Mouse (Mus musculus): ENCODE measurements around the gene Rcvrn. TPM values are rescaled to one million over a fixed set of nuclear protein-coding genes. Genes with fewer than 3 reads are reported as not detected.
A peak's percentile ranks its signal among the peaks of the same experiment; 100 is the strongest.

Gene Rcvrn
- polyA plus RNA-seq, 1 experiment, result 0.22 TPM

GRCm38 (mm10) chr11:67655236-67655959 lies 39.7 kb upstream of the Rcvrn start:
- H3K4me3 ChIP-seq (replicated peaks; ENCODE audit: extremely low read depth, low read depth, low read length), result no peak overlapping the region
- no peak for DNase-seq
- no peak for TF ChIP-seq CTCF (IDR thresholded peaks at IDR 0.05; ENCODE audit: insufficient read depth, low read length)
- no peak for TF ChIP-seq POLR2A (IDR thresholded peaks at IDR 0.05; ENCODE audit: borderline replicate concordance, extremely low read depth, low read depth, low read length)
- no peaks in the 10 kb centered on the region for H3K4me1 ChIP-seq (ENCODE audit: control insufficient read depth, insufficient read depth, low read length)
- 71% methylated on average over 17 of the region's 17 CpGs for WGBS

- Histone ChIP-seq H3K4me1 (ENCODE audit: control insufficient read depth, insufficient read depth, low read length) (no peaks in the 10 kb centered on the region), H3K4me3 (replicated peaks; ENCODE audit: extremely low read depth, low read depth, low read length) (no peak overlapping the region)
- 75% methylated on average over 7 of the region's 7 CpGs for WGBS
- TF ChIP-seq CTCF (IDR thresholded peaks at IDR 0.05; ENCODE audit: insufficient read depth, low read length), result no peak
- no peak for TF ChIP-seq POLR2A (IDR thresholded peaks at IDR 0.05; ENCODE audit: borderline replicate concordance, extremely low read depth, low read depth, low read length)
- no peak for DNase-seq
Measured at GRCm38 (mm10) chr11:67656366-67656765, 38.8 kb upstream of the Rcvrn start.

GRCm38 (mm10) chr11:67656811-67657210 lies 38.3 kb upstream of the Rcvrn start:
- no peak for DNase-seq
- 84% methylated on average over 9 of the region's 9 CpGs for WGBS
- Histone ChIP-seq H3K4me1 (ENCODE audit: control insufficient read depth, insufficient read depth, low read length) (no peaks in the 10 kb centered on the region), H3K4me3 (replicated peaks; ENCODE audit: extremely low read depth, low read depth, low read length) (no peak overlapping the region)
- TF ChIP-seq CTCF (IDR thresholded peaks at IDR 0.05; ENCODE audit: insufficient read depth, low read length) (no peak), POLR2A (IDR thresholded peaks at IDR 0.05; ENCODE audit: borderline replicate concordance, extremely low read depth, low read depth, low read length) (no peak)

GRCm38 (mm10) chr11:67657685-67658382 lies 37.3 kb upstream of the Rcvrn start:
- TF ChIP-seq POLR2A (IDR thresholded peaks at IDR 0.05; ENCODE audit: borderline replicate concordance, extremely low read depth, low read depth, low read length), result no peak
- peak; percentile 61 for TF ChIP-seq CTCF (IDR thresholded peaks at IDR 0.05; ENCODE audit: insufficient read depth, low read length)
- WGBS, result 42% methylated on average over 11 of the region's 11 CpGs
- Histone ChIP-seq H3K4me1 (ENCODE audit: control insufficient read depth, insufficient read depth, low read length) (no peaks in the 10 kb centered on the region), H3K4me3 (replicated peaks; ENCODE audit: extremely low read depth, low read depth, low read length) (no peak overlapping the region)
- no peak for DNase-seq

GRCm38 (mm10) chr11:67661465-67661864 lies 33.7 kb upstream of the Rcvrn start:
- WGBS, result 85% methylated on average over 8 of the region's 8 CpGs
- TF ChIP-seq POLR2A (IDR thresholded peaks at IDR 0.05; ENCODE audit: borderline replicate concordance, extremely low read depth, low read depth, low read length) (no peak), CTCF (IDR thresholded peaks at IDR 0.05; ENCODE audit: insufficient read depth, low read length) (no peak)

GRCm38 (mm10) chr11:67663437-67663836 lies 31.7 kb upstream of the Rcvrn start:
- no peak for DNase-seq
- TF ChIP-seq POLR2A (IDR thresholded peaks at IDR 0.05; ENCODE audit: borderline replicate concordance, extremely low read depth, low read depth, low read length) (no peak), CTCF (IDR thresholded peaks at IDR 0.05; ENCODE audit: insufficient read depth, low read length) (no peak)
- H3K4me1 ChIP-seq (ENCODE audit: control insufficient read depth, insufficient read depth, low read length), result peaks cover 9% of the 10 kb centered on the region
- 97% methylated on average over 4 of the region's 4 CpGs for WGBS
- H3K4me3 ChIP-seq (replicated peaks; ENCODE audit: extremely low read depth, low read depth, low read length), result no peak overlapping the region

More at GRCm38 (mm10) chr11:67661465-67661864, 33.7 kb upstream of the Rcvrn start:
- Histone ChIP-seq H3K4me1 (ENCODE audit: control insufficient read depth, insufficient read depth, low read length) (no peaks in the 10 kb centered on the region), H3K4me3 (replicated peaks; ENCODE audit: extremely low read depth, low read depth, low read length) (no peak overlapping the region)
- DNase-seq, result no peak

- Histone ChIP-seq H3K4me3 (replicated peaks; ENCODE audit: extremely low read depth, low read depth, low read length) (no peak overlapping the region), H3K4me1 (ENCODE audit: control insufficient read depth, insufficient read depth, low read length) (peaks cover 9% of the 10 kb centered on the region)
- DNase-seq, result no peak
- no peak for TF ChIP-seq CTCF (IDR thresholded peaks at IDR 0.05; ENCODE audit: insufficient read depth, low read length)
- TF ChIP-seq POLR2A (IDR thresholded peaks at IDR 0.05; ENCODE audit: borderline replicate concordance, extremely low read depth, low read depth, low read length), result no peak
- WGBS, result 95% methylated on average over 3 of the region's 3 CpGs
Measured at GRCm38 (mm10) chr11:67664261-67664660, 30.9 kb upstream of the Rcvrn start.

- Histone ChIP-seq H3K4me3 (replicated peaks; ENCODE audit: extremely low read depth, low read depth, low read length) (no peak overlapping the region), H3K4me1 (ENCODE audit: control insufficient read depth, insufficient read depth, low read length) (peaks cover 9% of the 10 kb centered on the region)
- no peak for TF ChIP-seq CTCF (IDR thresholded peaks at IDR 0.05; ENCODE audit: insufficient read depth, low read length)
- no peak for TF ChIP-seq POLR2A (IDR thresholded peaks at IDR 0.05; ENCODE audit: borderline replicate concordance, extremely low read depth, low read depth, low read length)
- DNase-seq, result no peak
- 88% methylated on average over 6 of the region's 6 CpGs for WGBS
Measured at GRCm38 (mm10) chr11:67664918-67665317, 30.2 kb upstream of the Rcvrn start.

GRCm38 (mm10) chr11:67666129-67666528 lies 29.0 kb upstream of the Rcvrn start:
- H3K4me3 ChIP-seq (replicated peaks; ENCODE audit: extremely low read depth, low read depth, low read length), result no peak overlapping the region
- H3K4me1 ChIP-seq (ENCODE audit: control insufficient read depth, insufficient read depth, low read length), result peaks cover 9% of the 10 kb centered on the region
- WGBS, result 79% methylated on average over 5 of the region's 5 CpGs
- TF ChIP-seq CTCF (IDR thresholded peaks at IDR 0.05; ENCODE audit: insufficient read depth, low read length) (no peak), POLR2A (IDR thresholded peaks at IDR 0.05; ENCODE audit: borderline replicate concordance, extremely low read depth, low read depth, low read length) (no peak)
- DNase-seq, result no peak

Measured in lung, adult 2 months (tissue).